Mouse (Mus musculus) c-Kit-positive CD71-negative TER-119-negative erythroid progenitor cells, embryonic 14.5 days (primary cell): ENCODE results near the gene Ccr7.

Source experiments
- DNase-seq: peaks from one replicate; pipeline ENCODE4 v3.0.0-alpha.2; 2013; ENCODE audit warnings: low read depth

Ccr7 gene

GRCm38 (mm10) chr11:99154987-99155641 lies at the start of gene Ccr7:
Ccr7 (minus strand) TSS chr11:99155077.
- no peak for DNase-seq

- DNase-seq = no peak
These were observed 34.3 kb upstream of the Ccr7 start for GRCm38 (mm10) chr11:99189154-99189582.

- no peak for DNase-seq
These were observed 32.5 kb upstream of the Ccr7 start for GRCm38 (mm10) chr11:99187348-99187747.

GRCm38 (mm10) chr11:99186836-99187235 lies 32.0 kb upstream of the Ccr7 start:
- no peak for DNase-seq

GRCm38 (mm10) chr11:99182575-99182974 lies 27.7 kb upstream of the Ccr7 start:
- DNase-seq = no peak

GRCm38 (mm10) chr11:99180071-99180470 lies 25.2 kb upstream of the Ccr7 start:
- DNase-seq = no peak

- DNase-seq = no peak
These were observed 23.0 kb upstream of the Ccr7 start for GRCm38 (mm10) chr11:99177925-99178198.

- DNase-seq = no peak
These were observed 22.4 kb upstream of the Ccr7 start for GRCm38 (mm10) chr11:99177054-99177924.

GRCm38 (mm10) chr11:99172002-99172401 lies 17.1 kb upstream of the Ccr7 start:
- DNase-seq = no peak

GRCm38 (mm10) chr11:99171442-99171841 lies 16.6 kb upstream of the Ccr7 start:
- no peak for DNase-seq

- DNase-seq = no peak
These were observed 15.8 kb upstream of the Ccr7 start for GRCm38 (mm10) chr11:99170547-99171267.

- DNase-seq = no peak
These were observed 15.1 kb upstream of the Ccr7 start for GRCm38 (mm10) chr11:99170005-99170404.

GRCm38 (mm10) chr11:99169438-99169837 lies 14.6 kb upstream of the Ccr7 start:
- no peak for DNase-seq

GRCm38 (mm10) chr11:99168030-99168474 lies 13.2 kb upstream of the Ccr7 start:
- DNase-seq = no peak

- no peak for DNase-seq
These were observed 12.7 kb upstream of the Ccr7 start for GRCm38 (mm10) chr11:99167576-99167975.

GRCm38 (mm10) chr11:99166241-99166640 lies 11.4 kb upstream of the Ccr7 start:
- DNase-seq = no peak

GRCm38 (mm10) chr11:99165031-99165752 lies 10.3 kb upstream of the Ccr7 start:
- no peak for DNase-seq

GRCm38 (mm10) chr11:99162972-99163686 lies 8.3 kb upstream of the Ccr7 start:
- DNase-seq = no peak

- no peak for DNase-seq
These were observed 6.8 kb upstream of the Ccr7 start for GRCm38 (mm10) chr11:99161648-99162047.

GRCm38 (mm10) chr11:99160228-99160627 lies 5.4 kb upstream of the Ccr7 start:
- no peak for DNase-seq

- no peak for DNase-seq
These were observed 940 bp upstream of the Ccr7 start for GRCm38 (mm10) chr11:99155817-99156216.
